ENCODE assay signal across 25 mouse cellular contexts in the genomic region with DNA sequence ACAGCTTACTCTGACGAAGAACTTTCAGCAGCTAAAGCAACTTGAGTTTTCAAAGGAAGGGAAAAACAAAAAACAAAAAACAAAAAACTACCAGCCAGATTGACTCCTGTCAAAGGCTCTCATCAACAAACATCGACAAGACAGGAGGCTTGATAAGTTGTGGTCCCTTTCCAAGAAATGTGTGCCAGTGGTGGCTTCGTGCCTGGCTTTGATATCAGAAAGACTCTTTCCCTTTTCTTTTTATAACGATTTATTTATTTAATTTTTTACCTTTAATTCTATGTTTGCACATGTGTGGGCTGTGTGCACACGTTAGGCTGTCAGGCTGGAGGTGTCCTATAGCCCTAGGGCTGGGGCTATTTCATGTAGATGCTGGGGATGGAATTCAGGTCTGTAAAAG.
A peak's percentile ranks its signal among the peaks of the same experiment; 100 is the strongest.
DNase-seq lines count a peak whose midpoint lies in the region; ATAC-seq and TF ChIP-seq lines count a peak whose summit lies in the region.
"Had no signal": no experiment of that assay in that cellular context is flagged by ENCODE, and none has a peak within 500 bp of the region (broad histone marks: within the 10 kb centered on the region; RNA-seq: fewer than 3 reads in every experiment).

No protein-coding gene starts in this region.

- H3K4me3 ChIP-seq in forebrain, embryonic 15.5 days, result no peak overlapping the region
- no peak overlapping the region for H3K4me3 ChIP-seq in forebrain, embryonic 13.5 days
- H3K4me3 ChIP-seq: embryonic facial prominence, embryonic 13.5 days; embryonic facial prominence, embryonic 15.5 days; erythroblast, embryonic 14.5 days; forebrain, embryonic 10.5 days had no signal

- peaks cover 24% of the 10 kb centered on the region for H3K4me1 ChIP-seq in forebrain, embryonic 15.5 days
- peaks cover 24% of the 10 kb centered on the region; the same call in 1 of the 2 replicates for H3K4me1 ChIP-seq in forebrain, embryonic 13.5 days

- DNase-seq in cerebellum, postnatal 10 days, result peak; percentile 45 to 47
- no peak for DNase-seq in cerebellum, postnatal 4 days (ENCODE audit: low spot score in 2 of 2)
- peak; percentile 78 for DNase-seq in heart, adult 11 months
- no peak for DNase-seq in heart, postnatal 14 days
- DNase-seq in brain, embryonic 14.5 days (ENCODE audit: low read depth), result peak; percentile 63
- DNase-seq: adrenal gland, adult 8-10 months; adrenal gland, postnatal 14 days; adrenal gland, postnatal 36 days; B cell, adult 2 months; cerebellum, adult 11 months; cerebellum, adult 8-10 months; cerebellum, adult 9-11 months; cerebellum, postnatal 25 days; embryo, embryonic 11 days had no signal

- intact Hi-C loops in heart, postnatal 14 days (cut with DNase I), result no loop called here

- H3K36me3 ChIP-seq in forebrain, embryonic 15.5 days, result no peaks in the 10 kb centered on the region
- no peaks in the 10 kb centered on the region for H3K36me3 ChIP-seq in forebrain, embryonic 13.5 days (ENCODE audit: poor library complexity, severe bottlenecking)
- H3K36me3 ChIP-seq: embryonic facial prominence, embryonic 13.5 days; embryonic facial prominence, embryonic 15.5 days; forebrain, embryonic 10.5 days; G1E had no signal

- no peaks in the 10 kb centered on the region for H3K27me3 ChIP-seq in forebrain, embryonic 15.5 days
- H3K27me3 ChIP-seq in forebrain, embryonic 13.5 days, result no peaks in the 10 kb centered on the region
- H3K27me3 ChIP-seq: CH12.LX; embryonic facial prominence, embryonic 13.5 days; embryonic facial prominence, embryonic 15.5 days had no signal

- H3K4me2 ChIP-seq in forebrain, embryonic 15.5 days (replicated peaks), result no peak overlapping the region
- no peak overlapping the region for H3K4me2 ChIP-seq in forebrain, embryonic 13.5 days
- H3K4me2 ChIP-seq: embryonic facial prominence, embryonic 13.5 days; embryonic facial prominence, embryonic 15.5 days had no signal

- no peak for TF ChIP-seq POLR2A in brain, embryonic 14.5 days (IDR thresholded peaks at IDR 0.05; ENCODE audit: borderline replicate concordance, extremely low read depth, insufficient read depth, insufficient read length, poor library complexity, severe bottlenecking)

- H3K27ac ChIP-seq in forebrain, embryonic 15.5 days (replicated peaks), result 0 out of 2 replicates have a peak overlapping the region, but pooled peaks have one; percentile 4
- H3K27ac ChIP-seq in forebrain, embryonic 13.5 days, result no peak overlapping the region
- H3K27ac ChIP-seq: embryonic facial prominence, embryonic 13.5 days; embryonic facial prominence, embryonic 15.5 days; forebrain, embryonic 10.5 days had no signal

- TF ChIP-seq CTCF in brain, embryonic 14.5 days (IDR thresholded peaks at IDR 0.05; ENCODE audit: borderline replicate concordance, extremely low read depth, insufficient read depth, insufficient read length), result no peak

- no peak overlapping the region for H3K9ac ChIP-seq in forebrain, embryonic 15.5 days (replicated peaks)
- H3K9ac ChIP-seq in forebrain, embryonic 13.5 days, result no peak overlapping the region
- H3K9ac ChIP-seq: embryonic facial prominence, embryonic 13.5 days; embryonic facial prominence, embryonic 15.5 days had no signal

- WGBS in forebrain, embryonic 15.5 days, result 32% methylated on average over 5 of the region's 5 CpGs
- WGBS in forebrain, embryonic 13.5 days, result 56% methylated on average over 5 of the region's 5 CpGs

- no peak for ATAC-seq in forebrain, embryonic 15.5 days (replicated peaks)
- ATAC-seq in forebrain, embryonic 13.5 days, result no peak
- ATAC-seq: activated CD4-positive, CD25-positive, alpha-beta regulatory T cell, adult 4 months; CD4-positive, CD25-positive, alpha-beta regulatory T cell, adult 4 months; Patski had no signal

- no peaks in the 10 kb centered on the region for H3K9me3 ChIP-seq in forebrain, embryonic 15.5 days
- H3K9me3 ChIP-seq in forebrain, embryonic 13.5 days (replicated peaks), result no peaks in the 10 kb centered on the region
- H3K9me3 ChIP-seq: embryonic facial prominence, embryonic 13.5 days; embryonic facial prominence, embryonic 15.5 days; forebrain, embryonic 10.5 days; G1E had no signal

Comparison
In these comparisons a context has a peak if more than half of its experiments do, and no peak if none do; other contexts are left out.
1. DNase-seq: peak in cerebellum, postnatal 10 days (2 of 2), heart, adult 11 months (single experiment) and brain, embryonic 14.5 days (single experiment); none in cerebellum, postnatal 4 days (0 of 2) and heart, postnatal 14 days (0 of 2).